Mouse (Mus musculus) spleen, postnatal 10 days (tissue): ENCODE measurements around the gene Kcna10.

ENCODE experiments used
- DNase-seq, 2 experiments: peaks; one replicate each; pipeline ENCODE4 v3.0.0; 2021 to 2022; ENCODE audit warnings: low spot score in 2 of 2

The Kcna10 gene

DNA sequence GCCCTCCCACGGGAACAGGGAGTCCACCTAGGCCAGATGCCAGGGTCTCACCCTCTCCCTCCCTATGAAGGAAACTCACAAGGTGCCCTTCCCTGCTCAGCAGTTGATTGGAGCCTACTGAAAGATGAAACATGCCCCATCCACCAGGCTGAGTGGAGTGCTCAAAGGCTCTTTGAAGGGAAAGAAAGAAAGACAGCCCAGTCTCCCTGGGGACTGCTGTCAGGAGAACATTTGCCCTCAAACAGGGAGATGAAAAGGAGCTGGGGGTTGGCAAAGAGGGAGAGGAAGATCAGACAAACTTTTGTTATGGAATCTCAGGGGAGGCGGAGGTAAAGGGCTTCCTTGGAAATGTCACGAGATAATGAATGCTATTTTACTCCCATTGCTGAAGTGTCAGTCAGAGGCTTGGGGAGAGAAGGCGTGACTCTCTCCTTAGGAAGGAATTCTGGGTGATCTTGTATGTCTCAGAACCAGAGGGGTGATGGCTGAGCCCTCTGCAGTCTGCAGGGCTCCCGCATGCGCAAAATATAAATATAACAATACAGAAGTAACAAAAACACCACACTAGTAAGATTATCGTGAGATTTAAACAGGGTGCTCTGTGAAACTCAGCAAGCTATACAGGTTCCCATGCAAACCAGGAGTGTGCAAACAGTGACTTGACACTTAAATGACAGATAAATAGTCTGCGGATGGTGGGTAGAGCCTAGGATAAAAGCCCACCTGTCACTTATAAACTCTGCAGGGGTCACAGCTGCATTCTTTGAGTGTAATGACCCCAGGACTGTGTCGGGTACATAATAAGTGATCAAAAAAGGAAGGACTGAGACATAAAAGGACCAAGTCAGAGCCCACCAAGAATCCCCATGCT is 18.7 kb downstream of the Kcna10 start:
- DNase-seq, result no peak

DNA sequence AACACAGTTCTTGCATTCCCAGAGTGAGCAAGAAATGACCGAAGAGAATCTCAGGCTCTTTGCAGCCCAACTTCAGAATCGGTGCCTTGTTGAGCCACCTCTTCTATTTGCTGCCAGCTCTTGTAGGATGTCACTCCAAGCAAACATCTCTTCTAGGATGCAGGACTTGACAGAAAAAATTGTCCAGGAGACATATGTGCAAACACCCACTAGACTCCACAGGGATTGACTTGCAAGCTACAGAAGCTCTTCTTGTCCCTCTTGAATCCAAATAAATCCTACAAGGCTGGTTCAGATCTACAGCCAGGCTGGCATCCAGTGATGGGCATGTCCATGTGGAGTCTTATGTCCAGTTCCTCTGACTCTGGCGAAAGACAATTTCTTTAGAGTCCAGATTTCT is 21.6 kb downstream of the Kcna10 start:
- DNase-seq, result no peak

DNA sequence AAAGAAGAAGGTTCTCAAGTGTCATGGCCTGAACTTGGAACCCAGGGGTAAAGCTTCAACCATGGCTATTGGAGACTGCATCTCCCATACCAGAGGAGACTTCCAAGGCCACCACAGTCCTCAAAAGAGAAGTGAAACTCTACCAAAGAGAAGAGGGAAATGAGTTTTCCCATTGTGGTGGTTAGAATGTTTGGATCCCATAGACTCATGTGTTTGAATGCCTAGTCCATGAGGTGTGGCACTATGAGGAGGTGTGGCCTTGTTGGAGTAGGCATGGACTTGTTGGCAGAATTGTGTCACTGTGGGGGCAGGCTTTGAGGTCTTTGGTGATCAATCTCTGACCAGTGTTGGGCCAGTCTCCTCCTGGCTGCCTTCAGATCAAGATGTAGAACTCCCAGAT is 22.3 kb downstream of the Kcna10 start:
- no peak for DNase-seq

DNA sequence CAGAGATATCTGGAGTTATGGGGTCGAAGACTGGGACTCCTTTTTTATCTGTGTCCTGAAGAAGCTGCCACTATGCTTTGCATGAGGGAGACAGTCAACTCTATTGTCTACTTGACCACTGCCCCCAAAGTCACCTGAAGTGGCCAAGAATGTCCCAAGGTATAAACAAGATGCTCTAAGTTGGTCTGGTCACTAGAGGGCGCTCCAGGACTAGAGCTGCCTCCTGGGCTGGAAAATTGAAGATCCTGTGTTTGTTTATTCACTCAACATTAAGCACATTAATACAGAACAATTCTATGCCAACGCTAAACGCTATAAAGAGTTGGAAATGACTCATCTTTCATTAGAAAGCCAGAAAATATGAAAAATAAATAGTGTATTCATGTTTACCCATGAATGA is 23.1 kb downstream of the Kcna10 start:
- peak; percentile 36 to 75 for DNase-seq

DNA sequence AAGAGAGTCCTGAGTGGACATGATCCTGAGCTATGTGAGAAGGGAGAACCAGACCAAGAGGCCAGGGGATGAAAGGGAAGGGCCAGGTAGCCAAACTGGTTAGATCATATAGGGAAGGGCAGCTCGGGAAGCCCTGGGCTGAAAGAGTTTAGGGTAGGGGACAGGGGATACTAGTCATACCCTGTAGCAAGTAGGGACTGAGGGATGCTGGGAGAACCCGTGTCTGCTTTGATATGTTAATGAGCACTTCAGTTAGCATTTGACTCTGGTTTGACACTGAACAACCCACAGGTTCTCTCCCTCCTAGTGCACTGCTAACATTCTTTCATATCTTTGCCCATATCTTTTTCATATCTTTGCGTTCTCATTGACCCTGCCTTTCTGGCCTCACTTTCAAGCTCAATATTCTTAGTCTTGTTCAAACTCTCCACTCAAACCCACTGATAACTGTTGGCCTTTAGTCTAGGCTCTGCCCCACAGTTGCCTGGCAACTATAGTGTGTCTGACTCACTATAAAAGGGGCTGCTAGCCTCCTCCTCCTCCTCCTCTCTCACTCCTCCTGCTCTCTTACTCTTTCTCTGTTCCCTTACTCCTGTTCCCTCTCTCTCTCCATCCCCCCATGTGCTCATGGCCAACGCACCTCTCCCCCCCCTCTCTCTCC is 23.8 kb downstream of the Kcna10 start:
- no peak for DNase-seq

DNA sequence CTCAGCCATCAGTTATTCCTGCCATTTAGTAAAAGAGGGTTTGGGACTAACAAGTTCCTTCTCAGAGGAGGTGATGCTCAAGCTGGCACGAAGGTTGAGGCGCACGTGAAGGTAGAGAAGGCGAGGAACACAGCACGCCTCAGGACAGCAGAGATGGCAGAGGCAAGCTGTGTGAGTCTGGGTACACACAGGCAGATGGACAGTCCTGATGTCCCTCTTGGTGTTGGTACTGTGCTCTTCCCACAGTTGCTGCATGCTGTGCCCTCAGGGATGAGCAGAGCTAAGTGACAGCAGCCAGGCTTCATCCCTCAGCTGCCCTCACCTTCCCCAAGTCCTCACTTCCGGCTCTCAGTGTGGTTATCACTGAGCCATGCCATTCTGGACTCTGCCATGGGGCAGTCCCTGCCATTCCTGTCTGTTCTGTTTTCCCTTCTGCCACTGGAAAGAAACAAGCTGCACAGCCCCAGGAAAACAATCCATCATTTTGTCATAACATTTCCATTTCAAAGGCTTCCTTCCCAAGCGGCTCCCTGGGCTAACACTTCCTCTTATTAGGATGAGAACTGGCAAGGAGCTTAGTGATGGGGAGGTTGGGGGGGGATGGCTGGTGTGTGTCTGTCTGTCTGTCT is 24.9 kb downstream of the Kcna10 start:
- no peak for DNase-seq

DNA sequence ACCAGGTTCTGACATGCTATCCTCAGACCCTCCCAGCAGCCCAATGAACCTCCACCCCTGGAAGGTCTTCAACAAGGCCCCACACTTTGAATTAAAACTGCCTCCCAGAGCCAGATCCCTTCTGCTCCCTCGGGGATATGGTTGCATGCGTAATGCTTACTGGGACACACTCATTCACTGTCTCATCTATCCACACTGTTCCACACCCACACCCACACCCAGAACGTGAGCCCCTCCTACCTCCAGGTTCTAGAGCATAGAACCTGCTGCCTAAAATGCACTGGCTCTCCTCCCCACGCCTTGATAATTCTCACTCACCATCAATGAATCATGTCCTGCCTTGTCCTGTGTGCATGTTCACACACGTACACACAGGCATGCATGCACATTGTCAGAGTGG is 31.8 kb downstream of the Kcna10 start:
- DNase-seq, result no peak

DNA sequence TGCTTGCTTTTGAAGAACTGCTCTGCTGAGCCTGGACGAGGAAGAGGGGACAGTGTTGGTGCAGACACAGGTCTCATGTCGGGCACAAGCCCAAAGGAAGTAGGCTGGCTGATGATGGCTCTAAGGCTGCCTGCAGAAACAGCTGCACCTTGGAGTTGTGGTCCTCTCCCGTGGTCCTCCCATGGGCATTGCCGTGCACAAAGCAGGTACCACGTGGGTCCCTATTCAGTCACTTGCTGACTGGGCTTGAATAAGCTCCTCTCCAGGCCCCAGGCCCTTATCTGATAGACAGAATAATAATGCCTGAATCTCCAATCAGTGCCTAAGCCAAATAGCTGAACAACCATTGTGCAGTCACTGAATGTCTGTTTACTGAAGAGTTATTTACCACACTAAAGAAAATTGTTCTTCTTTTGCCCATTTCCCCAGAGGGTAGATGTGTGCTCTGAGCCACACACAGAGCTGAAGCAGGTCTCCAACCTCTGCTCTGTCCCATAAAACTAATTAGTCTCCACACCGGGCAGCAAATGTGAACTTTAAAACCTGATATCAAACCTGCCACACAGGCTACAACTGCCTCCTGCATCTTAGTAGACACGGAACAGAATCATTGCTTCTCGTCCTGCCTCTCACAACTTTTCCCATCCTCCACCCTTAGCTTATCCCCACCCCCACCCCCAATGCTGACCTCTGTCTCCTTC is 33.7 kb downstream of the Kcna10 start:
- DNase-seq, result no peak

DNA sequence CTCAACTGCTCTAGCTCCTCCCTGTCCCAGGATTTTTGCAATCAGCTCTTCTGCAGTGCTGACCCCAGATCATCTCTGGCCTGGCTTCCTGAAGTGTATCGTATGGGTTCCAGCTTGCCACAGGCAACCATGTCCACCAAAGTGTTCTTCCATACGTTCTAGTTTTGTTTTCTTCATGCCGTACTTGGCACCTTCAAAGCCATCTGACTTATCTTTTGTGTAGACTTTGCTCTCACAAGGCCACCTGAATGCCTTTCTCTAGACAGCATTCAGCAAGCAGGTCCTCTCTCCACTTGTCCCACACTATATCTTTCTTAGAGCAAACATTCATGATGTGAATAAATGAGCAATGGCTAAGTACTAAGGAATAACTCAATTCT is 34.2 kb downstream of the Kcna10 start:
- DNase-seq, result no peak

DNA sequence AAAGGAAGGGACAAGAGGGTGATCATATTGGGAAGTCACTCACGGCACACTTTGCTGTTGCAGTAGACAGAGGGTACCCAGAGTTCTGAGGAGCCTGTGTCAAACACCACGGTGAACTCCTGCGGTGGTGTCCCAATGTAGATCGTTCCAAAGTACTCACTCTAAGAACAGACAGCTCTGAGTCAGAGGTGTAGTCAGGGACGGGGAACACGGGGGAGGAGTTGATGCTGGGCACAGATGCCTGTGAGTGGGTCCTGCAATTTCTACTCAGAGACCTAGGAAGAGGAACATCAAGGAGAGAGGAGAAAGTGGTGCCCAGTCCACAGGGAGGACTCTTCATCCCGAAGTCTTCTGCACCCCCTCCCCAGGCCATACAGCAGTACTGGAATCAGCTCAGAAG is 35.7 kb downstream of the Kcna10 start:
- no peak for DNase-seq

DNA sequence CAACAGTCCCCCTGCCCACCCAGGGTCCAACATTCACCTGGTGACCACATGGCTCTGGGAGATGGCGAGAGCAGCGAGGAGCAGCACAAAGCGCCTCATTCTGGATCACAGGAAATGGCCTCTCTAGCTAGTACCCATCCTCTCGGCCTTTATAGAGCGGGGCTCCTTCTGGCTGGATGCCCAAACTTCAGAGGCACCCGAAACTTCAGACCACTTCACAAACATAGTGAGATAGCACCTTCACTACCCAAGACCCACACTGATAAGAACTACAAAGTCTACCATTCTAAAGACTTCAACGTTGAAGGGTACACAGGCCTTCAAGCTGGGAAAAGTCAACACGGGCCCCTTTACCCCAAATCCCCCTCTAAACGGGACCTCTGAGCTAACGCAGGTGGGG is 38.8 kb downstream of the Kcna10 start, which contains the start of gene Cym:
Gene Cym, minus strand, starts transcription at position 125 of the 400 bp plus-strand sequence.
- DNase-seq, result no peak

DNA sequence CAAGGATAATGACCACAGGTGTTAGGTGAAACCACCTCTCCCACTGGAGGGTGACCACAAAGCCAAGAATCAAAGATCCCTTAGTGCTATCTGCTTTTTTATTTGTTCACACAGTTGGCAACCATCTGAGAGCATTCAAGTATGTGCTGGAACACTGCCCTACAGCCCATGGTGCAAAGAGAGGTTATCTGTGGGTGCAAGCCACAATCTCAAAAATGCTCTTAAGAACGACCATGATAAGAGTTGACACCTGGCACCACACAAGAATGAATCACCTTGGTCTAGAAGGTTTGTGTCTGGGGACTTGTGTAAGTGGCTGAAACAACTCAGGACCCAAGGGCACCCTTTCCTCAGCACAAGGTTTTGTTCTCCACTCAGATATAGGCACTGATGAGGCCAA is 40.4 kb downstream of the Kcna10 start:
- DNase-seq, result no peak

DNA sequence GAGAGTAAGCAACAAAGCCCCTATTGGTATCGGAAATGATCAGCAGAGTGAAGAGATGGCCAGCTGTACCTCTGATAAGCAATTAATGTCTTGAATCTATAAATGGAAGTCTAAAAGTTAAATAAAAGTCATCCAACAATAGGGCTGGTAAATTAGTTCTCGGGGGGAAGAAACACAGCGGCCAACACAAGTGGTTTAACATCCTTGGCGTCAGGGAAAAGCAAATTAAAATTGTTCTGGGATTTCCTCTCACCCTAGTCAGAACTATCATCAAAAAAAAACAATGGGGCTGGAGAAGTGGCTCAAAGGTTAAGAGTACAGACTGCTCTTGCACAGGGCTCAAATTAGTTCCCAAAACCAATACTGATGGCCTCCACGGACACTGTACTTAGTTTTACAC is 43.0 kb downstream of the Kcna10 start:
- no peak for DNase-seq

DNA sequence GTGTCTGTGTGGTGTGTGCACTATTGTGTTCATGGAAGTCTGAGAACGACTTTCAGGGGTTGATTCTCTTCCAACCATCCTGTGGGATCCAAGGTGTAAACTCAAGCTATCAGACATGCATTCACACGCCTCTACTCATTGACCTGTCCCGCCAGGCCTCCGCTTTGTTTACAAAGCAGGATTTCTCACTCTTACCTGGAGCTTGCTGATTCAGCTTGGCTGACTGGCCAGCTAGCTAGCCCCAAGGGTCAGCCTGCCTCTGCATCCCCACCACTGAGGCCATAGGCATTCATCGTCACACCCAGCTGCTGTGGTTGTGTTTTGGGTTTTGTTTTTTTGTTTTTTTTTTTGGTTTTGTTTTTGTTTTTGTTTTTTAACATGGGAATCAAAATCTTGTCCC is 46.4 kb downstream of the Kcna10 start:
- DNase-seq, result no peak

DNA sequence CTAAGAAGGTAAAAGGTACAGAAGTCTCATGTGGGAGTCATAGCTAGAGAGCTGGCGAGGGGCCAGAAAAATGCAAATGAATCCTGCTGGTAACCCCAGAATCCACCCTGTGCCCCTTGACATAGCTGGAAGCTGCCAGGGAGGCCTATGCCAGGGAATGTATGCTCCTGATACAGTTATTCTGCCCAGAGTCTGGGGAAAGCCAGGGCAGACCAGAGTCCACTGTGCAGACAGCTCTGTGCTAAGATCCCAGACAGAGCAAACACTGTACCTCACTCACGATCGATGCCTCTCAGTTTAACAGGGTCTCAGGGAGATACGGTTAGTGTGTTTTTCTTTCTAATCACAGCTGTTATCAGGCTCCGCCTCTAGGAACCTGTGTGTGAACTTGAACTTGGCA is 47.0 kb downstream of the Kcna10 start:
- no peak for DNase-seq

DNA sequence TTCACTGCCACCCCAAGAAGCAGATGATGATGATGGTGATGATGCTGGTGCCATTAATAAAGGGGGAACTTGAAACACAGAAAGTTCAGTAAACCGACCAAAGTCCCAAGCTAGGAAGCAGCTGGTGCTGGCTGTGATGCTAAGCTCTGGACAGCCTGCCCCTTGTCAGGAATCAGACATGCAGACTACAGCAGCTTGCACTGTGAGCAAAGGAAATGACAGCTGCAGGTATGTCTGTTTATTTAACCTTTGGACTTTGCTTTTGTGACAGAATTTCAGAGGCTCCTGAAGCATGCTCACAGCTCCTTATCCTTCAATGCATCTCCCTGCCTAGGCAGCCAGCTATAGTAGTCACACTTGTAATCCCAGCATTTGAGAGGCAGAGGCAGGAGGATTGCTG is 47.7 kb downstream of the Kcna10 start, which contains the start of gene A630076J17Rik:
Gene A630076J17Rik, plus strand, starts transcription at position 88 of the 400 bp plus-strand sequence.
- no peak for DNase-seq

DNA sequence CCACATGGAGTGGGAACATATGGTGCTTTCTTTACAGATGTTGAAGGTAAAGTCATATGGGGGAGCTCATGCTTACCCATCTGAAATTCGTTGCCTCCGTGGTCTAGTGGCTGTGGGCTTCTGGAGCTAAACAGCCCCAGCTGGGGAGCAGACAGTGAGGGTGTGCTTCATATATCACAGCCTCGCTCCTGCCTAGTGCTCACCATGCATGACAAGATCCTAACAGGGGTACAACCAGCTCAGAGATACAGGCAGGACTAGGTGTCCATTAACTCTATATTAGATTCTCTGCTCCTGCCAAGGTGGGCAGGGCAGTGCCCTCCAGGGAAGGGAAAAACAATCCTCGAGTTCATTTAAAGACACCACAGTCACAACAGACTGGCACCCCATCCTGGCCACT is 48.3 kb downstream of the Kcna10 start:
- DNase-seq, result no peak

DNA sequence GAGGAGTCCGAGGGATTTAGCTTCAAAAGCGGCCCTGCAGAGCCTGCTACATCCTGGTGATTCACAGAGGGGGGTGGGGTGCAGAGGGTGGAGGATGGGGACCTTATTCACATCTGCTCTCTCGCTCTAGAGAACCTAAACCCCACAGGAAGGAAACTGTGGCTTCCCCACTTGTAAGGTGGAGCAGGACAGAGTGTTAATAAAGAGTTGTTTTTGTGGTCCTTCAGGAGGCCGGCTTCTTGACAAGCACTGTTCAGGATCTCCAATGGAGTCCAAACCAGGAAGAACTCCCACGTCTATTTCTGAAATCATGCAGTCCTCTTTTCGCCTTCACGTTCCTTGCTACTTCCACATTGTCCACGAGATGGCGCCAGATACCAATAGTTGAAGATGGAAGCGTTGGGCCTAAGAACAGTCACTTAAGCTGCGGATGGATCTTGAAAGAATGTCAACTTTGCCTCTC is 50.5 kb downstream of the Kcna10 start:
- peak; percentile 63 to 83 for DNase-seq

DNA sequence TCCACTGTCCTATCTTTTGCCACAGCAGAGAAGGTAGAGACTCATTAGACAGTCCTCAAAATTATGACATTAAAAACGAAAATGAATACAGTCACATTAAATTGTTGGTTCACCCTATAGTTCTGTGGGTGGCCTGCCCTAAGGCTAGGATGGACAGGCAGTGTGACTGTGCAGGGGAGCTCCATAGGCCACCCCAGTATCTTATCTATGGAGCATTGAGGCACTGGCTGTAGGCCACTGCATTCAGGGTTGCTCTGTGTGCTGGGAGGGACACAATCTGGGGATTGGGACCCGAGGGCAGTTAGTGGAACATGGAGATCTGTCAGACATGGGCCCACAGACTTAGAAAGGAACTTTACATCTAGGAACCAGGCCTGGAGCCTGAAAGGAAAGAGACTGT is 51.1 kb downstream of the Kcna10 start:
- DNase-seq, result no peak

DNA sequence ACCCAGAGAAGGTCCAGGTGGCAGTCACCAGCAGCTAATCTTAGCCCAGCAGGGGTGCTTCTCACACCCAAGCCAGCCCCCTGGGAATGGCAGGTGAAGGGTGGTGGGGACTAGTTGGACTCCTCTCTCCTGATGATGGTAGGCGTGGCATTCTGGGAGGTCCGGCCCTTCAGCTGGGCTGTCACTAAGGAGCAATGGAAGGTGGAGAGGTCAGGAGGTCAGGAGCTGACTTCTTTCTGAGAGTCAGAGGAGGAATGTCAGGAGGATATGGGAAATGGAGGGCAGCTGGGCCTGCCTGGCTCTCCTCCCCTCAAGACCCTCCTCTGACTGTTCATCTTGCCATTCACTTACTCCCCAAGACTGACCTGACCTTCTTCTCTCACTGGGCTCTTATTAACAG is 55.2 kb downstream of the Kcna10 start:
- no peak for DNase-seq

DNA sequence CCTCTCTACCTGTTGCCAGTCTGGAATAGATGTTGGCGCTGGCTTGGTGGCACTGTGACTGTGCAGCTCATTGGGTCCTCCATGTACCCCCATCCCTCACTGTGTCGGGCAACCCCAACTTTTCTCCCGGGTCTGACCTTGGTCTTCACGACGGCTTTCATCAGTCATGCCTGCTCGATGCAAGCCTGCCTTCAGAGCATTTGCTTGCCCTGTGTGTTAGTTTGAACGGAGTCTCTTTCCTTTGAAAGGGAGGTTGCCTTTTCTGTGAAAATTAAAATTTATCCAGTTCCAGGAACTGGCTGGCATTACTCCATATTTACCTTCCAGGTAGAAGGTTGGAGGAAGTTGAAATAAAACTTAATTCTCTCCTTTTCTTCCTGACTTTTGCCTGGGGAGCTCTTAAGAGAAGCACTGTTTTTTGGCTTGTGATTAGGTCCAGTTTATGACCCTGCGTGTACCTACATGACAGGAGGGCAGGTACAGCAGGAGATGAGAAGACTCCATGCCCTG is 55.7 kb downstream of the Kcna10 start:
- no peak for DNase-seq

DNA sequence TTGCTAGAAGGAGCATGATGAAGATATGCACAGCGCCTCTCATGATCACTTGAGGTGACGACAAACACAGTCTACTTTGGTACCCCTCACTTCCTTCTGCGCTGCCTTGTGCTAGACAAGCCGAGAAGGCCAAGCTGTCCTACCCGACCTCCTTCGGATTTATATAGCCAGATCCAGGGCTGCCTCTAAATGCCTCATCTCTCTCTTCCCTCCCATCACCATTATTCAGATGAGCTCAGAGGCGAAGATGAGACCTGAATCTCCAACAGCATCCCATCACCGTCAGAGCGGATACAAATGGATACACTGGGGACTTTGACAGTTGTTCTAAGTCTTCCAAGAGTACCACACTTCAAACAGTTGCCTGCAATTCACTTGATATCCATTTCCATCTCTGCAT is 56.8 kb downstream of the Kcna10 start, which contains the start of gene Prok1:
Gene Prok1, minus strand, starts transcription at position 101 of the 400 bp plus-strand sequence.
- no peak for DNase-seq
